Mouse (Mus musculus): ENCODE measurements around the gene Elobl. TPM values are rescaled to one million over a fixed set of nuclear protein-coding genes. Genes with fewer than 3 reads are reported as not detected.
"Not testable (repeated sequence)": the region's sequence is repeated elsewhere in the genome, so short reads cannot be mapped to it uniquely, and the experiment has no call there.

Gene Elobl
- 0.28 TPM in 1 of 2 replicates, not detected in the other for polyA plus RNA-seq (2012; rRNA removed)

DNA sequence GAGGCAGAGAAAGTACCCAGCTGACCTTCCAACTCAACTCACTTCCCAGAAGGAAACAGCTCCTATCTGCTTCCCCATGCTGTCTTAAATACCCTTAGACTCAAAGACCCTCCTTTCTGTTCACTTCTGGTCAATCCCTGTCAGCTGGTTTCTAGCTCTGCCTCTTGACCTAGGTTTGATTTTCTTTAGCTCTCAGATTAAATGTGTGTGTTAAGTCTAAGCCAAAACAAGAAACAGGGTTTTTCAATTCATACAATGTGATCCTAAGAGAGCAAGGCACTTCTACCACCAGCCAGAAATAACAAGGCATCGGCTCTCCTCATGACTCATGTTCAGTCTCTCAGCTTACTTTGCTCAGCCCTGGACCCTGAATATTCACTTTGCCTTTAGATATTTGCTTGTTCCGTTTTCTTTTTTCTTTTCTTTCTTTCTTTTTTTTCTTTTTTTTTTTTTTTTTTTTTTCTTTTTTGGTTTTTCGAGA, at the start of gene Elobl:
Gene Elobl, minus strand, starts transcription at position 51 of the 481 bp plus-strand sequence.
- DNase-seq (ENCODE audit: extremely low spot score in 1 of 2, low spot score in 1 of 2): no peak

- DNase-seq (ENCODE audit: extremely low spot score in 1 of 2, low spot score in 1 of 2): no peak
Measured at GRCm38 (mm10) chr11:89012241-89012640, 45.5 kb upstream of the Elobl start.

DNA sequence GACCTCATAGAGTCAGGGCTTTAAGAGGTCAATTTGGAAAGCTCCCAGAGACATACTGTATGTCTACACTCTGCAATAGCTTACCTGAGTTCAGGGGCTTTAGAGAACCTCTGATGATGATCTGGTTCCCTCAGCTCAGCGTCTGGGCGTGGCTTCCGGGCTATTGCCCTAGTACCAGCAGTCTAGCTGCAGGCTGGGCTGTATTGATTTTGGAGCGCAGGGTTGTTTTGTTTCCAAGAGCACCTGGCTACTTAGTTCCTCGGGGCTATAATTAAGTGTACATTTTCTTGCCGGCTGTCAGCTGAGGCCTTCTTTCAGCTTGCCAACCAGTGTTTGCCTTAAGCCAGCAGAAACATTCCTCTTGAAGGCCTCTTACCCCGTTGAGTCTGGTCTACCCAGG, 42.8 kb upstream of the Elobl start:
- no peak for DNase-seq (ENCODE audit: extremely low spot score in 1 of 2, low spot score in 1 of 2)

GRCm38 (mm10) chr11:89009066-89009465, 42.3 kb upstream of the Elobl start:
- DNase-seq (ENCODE audit: extremely low spot score in 1 of 2, low spot score in 1 of 2): no peak

GRCm38 (mm10) chr11:89007582-89007981, 40.9 kb upstream of the Elobl start:
- DNase-seq (ENCODE audit: extremely low spot score in 1 of 2, low spot score in 1 of 2): no peak

- DNase-seq (ENCODE audit: extremely low spot score in 1 of 2, low spot score in 1 of 2): no peak
Measured at GRCm38 (mm10) chr11:89006404-89006803, 39.7 kb upstream of the Elobl start.

DNA sequence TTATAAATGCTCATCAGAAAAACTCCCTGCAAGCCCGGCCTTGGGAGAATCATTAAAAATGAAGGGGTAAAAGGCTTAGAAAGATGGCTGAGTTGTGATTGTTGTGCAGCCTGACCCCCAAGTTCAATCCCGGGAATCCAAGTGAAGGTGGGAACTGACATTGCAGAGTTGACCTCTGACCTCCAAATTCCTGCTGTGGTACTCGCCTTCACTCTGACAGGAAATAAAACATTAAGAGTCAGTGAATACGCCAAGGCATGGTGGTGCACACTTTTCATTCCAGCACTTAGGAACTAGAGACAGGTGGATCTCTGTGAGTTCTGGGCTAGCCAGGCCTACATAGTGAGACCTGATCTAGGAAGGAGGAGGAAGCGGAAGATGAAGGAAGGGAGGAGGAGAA, 38.7 kb upstream of the Elobl start:
- no peak for DNase-seq (ENCODE audit: extremely low spot score in 1 of 2, low spot score in 1 of 2)

- no peak for DNase-seq (ENCODE audit: extremely low spot score in 1 of 2, low spot score in 1 of 2)
Measured at GRCm38 (mm10) chr11:89003726-89004125, 37.0 kb upstream of the Elobl start.

- DNase-seq (ENCODE audit: extremely low spot score in 1 of 2, low spot score in 1 of 2): no peak
Measured at GRCm38 (mm10) chr11:89003078-89003477, 36.3 kb upstream of the Elobl start.

GRCm38 (mm10) chr11:89002621-89003020, 35.9 kb upstream of the Elobl start:
- DNase-seq (ENCODE audit: extremely low spot score in 1 of 2, low spot score in 1 of 2): no peak

DNA sequence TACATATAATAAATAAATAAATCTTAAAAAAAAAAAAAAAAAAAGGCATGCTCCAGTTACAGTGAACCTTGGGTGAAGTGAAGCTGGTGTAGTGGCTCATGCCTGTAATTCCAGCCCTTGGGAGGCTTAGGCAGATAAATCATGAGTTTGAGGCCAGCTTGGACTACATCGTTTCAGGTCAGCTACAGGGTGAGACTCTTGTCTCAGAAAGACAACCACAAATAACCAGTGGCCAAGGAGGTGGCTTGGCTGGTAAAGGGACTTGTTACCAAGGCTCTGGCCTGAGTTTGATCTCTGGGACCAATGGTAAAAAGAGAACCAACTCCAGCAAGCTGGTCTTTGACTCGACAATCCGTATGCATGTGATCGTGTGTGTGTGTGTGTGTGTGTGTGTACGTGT, 35.3 kb upstream of the Elobl start:
- DNase-seq (ENCODE audit: extremely low spot score in 1 of 2, low spot score in 1 of 2): no peak

DNA sequence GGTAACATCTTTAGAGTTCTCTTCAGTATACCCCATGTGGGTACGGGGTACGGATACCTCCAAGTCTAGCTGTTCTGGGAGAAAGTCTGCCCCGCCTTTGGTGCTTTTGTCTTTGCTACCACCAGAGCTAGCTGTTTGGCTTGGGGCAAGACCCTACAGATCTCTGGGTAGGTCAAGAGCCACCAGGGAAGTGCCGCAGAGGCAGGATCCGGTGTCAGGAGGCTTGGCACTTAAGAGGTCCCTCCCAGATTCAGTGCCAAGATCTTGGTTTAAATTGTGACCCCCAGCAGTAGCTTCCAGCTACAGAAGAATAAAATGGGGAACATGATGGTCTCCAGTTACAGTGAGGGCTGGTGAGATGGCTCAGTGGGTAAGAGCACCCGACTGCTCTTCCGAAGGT, 34.8 kb upstream of the Elobl start:
- DNase-seq (ENCODE audit: extremely low spot score in 1 of 2, low spot score in 1 of 2): no peak

DNA sequence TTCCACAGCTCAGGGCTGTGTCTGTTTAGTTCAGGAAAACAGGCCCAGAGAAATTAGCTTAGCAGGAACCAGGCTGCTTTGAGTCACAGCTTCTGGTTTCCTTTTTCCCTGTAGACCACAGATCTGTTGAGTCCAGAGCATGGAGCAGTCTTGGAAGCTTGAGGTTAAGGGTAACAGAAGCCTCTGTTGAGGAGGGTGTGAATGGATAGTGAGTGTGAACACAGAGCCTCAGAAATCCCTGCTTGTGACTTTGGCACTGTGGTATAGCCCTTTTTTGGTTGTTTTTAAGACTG, 33.7 kb upstream of the Elobl start:
- DNase-seq (ENCODE audit: extremely low spot score in 1 of 2, low spot score in 1 of 2): no peak

DNA sequence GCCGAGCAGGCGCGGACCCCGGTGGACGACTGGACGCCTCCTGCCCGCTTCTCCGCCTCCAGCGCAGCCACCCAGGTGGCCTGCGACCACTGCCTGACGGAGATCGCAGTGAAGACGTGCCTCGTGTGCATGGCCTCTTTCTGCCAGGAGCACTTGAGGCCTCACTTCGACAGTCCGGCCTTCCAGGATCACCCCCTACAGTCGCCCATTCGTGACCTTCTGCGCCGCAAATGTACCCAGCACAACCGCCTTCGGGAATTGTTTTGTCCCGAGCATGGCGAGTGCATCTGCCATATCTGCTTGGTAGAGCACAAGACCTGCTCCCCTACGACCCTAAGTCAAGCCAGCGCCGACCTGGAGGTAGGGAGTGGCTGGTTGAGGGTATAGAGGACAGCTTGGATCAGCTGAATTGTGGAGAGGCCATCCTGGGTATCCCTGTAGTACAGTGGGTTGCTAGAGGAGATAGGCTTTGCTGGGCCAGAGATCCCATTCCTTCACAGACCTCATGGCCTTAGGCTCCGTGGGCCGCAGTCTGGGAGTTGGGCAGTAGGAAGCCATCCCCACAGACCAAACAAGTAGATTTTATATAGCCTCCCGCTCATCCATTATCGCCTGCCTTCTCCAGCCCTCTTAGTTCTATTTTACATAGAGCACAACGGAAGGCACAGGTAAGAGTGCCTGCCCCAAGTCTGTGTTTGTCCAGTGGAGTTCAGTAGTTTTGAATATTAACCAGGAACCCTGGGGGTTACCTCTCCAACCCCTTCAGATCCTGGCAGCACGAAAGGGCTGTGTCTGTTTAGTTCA, 33.2 kb upstream of the Elobl start:
- no peak for DNase-seq (ENCODE audit: extremely low spot score in 1 of 2, low spot score in 1 of 2)

DNA sequence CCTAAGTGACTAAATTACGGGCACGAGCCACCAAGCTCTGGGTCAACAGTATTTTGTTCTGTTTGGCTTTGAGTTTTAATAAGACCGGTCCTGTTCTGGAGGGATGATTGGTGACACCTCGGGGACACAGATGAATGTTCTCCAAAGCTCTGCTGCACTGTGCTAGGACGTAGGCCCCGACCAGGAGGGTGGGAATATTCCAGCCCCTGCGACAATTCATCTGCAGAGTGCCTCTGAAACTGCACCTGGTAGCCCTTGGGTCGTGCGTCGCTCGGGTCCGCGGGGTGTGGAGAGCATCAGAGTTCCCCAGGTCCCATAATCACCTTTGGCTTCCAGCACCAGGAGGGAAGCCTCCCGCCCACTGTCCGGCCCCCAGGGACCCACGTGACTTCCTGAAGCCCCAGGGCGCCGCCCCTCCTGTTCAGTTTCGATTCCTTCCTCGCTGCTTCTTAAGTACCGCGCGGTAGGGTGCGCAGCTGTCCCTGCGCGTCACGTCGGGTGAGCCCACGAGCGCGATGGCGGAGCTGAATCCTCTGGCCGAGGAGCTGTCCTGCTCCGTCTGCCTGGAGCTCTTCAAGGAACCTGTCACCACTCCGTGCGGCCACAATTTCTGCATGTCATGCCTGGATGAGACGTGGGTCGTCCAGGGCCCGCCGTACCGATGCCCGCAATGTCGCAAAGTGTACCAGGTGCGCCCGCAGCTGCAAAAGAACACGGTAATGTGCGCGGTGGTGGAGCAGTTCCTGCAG, 32.4 kb upstream of the Elobl start, which contains the start of gene Trim25:
Gene Trim25, plus strand, starts transcription at position 403 of the 749 bp plus-strand sequence.
- DNase-seq (ENCODE audit: extremely low spot score in 1 of 2, low spot score in 1 of 2): peak in 1 of 2 experiments; percentile 46

- DNase-seq (ENCODE audit: extremely low spot score in 1 of 2, low spot score in 1 of 2): no peak
Measured at GRCm38 (mm10) chr11:88998406-88998805, 31.7 kb upstream of the Elobl start.

GRCm38 (mm10) chr11:88997343-88997742, 30.6 kb upstream of the Elobl start:
- not testable (repeated sequence) for DNase-seq (ENCODE audit: extremely low spot score in 1 of 2, low spot score in 1 of 2)

DNA sequence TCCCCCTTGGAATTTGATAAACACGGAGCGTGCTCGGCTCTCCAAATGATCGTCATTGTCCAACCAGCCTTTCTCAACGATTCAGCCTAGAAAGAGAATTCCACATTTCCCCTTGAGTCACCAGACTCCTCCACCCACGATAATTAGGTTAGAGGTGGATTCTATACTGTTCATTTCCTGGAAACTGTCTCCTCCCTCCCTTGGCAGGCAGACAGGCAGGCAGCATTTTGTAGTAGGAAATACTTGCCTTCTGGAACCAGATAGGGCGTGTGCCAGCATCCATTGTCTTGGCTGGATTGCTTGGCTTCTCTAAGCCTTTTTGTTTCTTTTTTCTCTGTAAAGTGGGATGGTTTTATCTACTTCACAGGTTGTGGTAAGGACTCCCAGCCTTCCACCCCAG, 29.7 kb upstream of the Elobl start:
- no peak for DNase-seq (ENCODE audit: extremely low spot score in 1 of 2, low spot score in 1 of 2)

- DNase-seq (ENCODE audit: extremely low spot score in 1 of 2, low spot score in 1 of 2): no peak
Measured at GRCm38 (mm10) chr11:88995616-88996015, 28.9 kb upstream of the Elobl start.

GRCm38 (mm10) chr11:88994492-88994891, 27.8 kb upstream of the Elobl start:
- no peak for DNase-seq (ENCODE audit: extremely low spot score in 1 of 2, low spot score in 1 of 2)

- DNase-seq (ENCODE audit: extremely low spot score in 1 of 2, low spot score in 1 of 2): peak in 1 of 2 experiments; percentile 58
Measured at GRCm38 (mm10) chr11:88993625-88994024, 26.9 kb upstream of the Elobl start.

- DNase-seq (ENCODE audit: extremely low spot score in 1 of 2, low spot score in 1 of 2): no peak
Measured at GRCm38 (mm10) chr11:88993186-88993585, 26.5 kb upstream of the Elobl start.

All from frontal cortex, adult 2 months (tissue).